Mouse (Mus musculus) G1E (cell line): ENCODE measurements around the gene 1700015F17Rik.

Experiments
- CTCF ChIP-seq: IDR thresholded peaks from 2 replicates; pipeline ENCODE4 v1.5.1; 2012; ENCODE audit warnings: low read depth, low read length, inconsistent platforms, mixed read lengths
- GATA1 ChIP-seq: IDR thresholded peaks from 2 replicates; pipeline ENCODE4 v1.6.1; 2012; ENCODE audit warnings: borderline replicate concordance, low read length, inconsistent platforms, mixed read lengths
- POLR2AphosphoS5 ChIP-seq: IDR thresholded peaks from 2 replicates; pipeline ENCODE4 v1.6.1; 2012; ENCODE audit warnings: low read depth, low read length, inconsistent platforms; ENCODE audit not compliant: insufficient replicate concordance

- TF ChIP-seq CTCF (no peak), GATA1 (no peak), POLR2AphosphoS5 (no peak)
Measured at GRCm38 (mm10) chr5:5414835-5415234, 64.1 kb downstream of the 1700015F17Rik start.
